Mouse (Mus musculus) spleen, adult 2 months (tissue): ENCODE measurements around the gene Anks1. TPM values are rescaled to one million over a fixed set of nuclear protein-coding genes. Genes with fewer than 3 reads are reported as not detected.

Source experiments
- DNase-seq, 2 experiments: peaks; one replicate each; pipeline versions ENCODE4 v3.0.0 to v3.0.0-alpha.2; 2012 to 2021; ENCODE audit warnings: low spot score in 2 of 2, low read depth in 1 of 2
- H3K27ac ChIP-seq: fragments of 200-500 bp; 2 replicates; pipeline ENCODE4 v1.5.1; 2012; ENCODE audit warnings: low read length, inconsistent platforms; ENCODE audit not compliant: insufficient read depth
- H3K27me3 ChIP-seq: fragments of 200-500 bp; 2 replicates; pipeline ENCODE4 v1.6.1; 2012; ENCODE audit warnings: mild to moderate bottlenecking, moderate library complexity, low read length, inconsistent platforms; ENCODE audit not compliant: control insufficient read depth, insufficient read depth
- H3K36me3 ChIP-seq: fragments of 200-500 bp; 2 replicates; pipeline ENCODE4 v1.6.1; 2012; ENCODE audit warnings: mild to moderate bottlenecking, low read length, inconsistent platforms; ENCODE audit not compliant: control insufficient read depth, insufficient read depth
- H3K4me1 ChIP-seq: fragments of 200-500 bp; 2 replicates; pipeline ENCODE4 v1.6.1; 2011; ENCODE audit warnings: inconsistent platforms; ENCODE audit not compliant: control insufficient read depth, insufficient read depth, insufficient read length
- H3K4me3 ChIP-seq: fragments of 200-500 bp; 2 replicates; pipeline ENCODE4 v1.5.1; 2011; ENCODE audit warnings: mild to moderate bottlenecking, inconsistent platforms; ENCODE audit not compliant: insufficient read depth, insufficient read length; ENCODE audit errors: extremely low read depth
- CTCF ChIP-seq: fragments of 200-500 bp; IDR thresholded peaks from 2 replicates; pipeline ENCODE4 v1.5.1; 2011; ENCODE audit warnings: mild to moderate bottlenecking, inconsistent platforms; ENCODE audit not compliant: insufficient read depth, insufficient read length, insufficient replicate concordance; ENCODE audit errors: extremely low read depth
- POLR2A ChIP-seq: fragments of 200-500 bp; IDR thresholded peaks from 2 replicates; pipeline ENCODE4 v1.6.1; 2011; ENCODE audit warnings: low read depth, low read length, inconsistent platforms
- WGBS: fragments of 180-500 bp; shearing (Covaris S2); methylation state at CpG from one replicate; pipeline ENCODE4 v1.1.7; 2018; 5-methylcytosine and 5-hydroxymethylcytosine counted together
- polyA plus RNA-seq: library from polyadenylated mRNA; depleted of rRNA; stranded (reverse); fragments of >200 nt; gene quantifications from 2 replicates; pipeline ENCODE4 v1.2.3, GENCODE M21; 2012

Anks1 gene
- polyA plus RNA-seq, 1 experiment = 25.9 TPM

- TF ChIP-seq CTCF = no peak
- TF ChIP-seq POLR2A = no peak
- no peak for DNase-seq
- Histone ChIP-seq H3K27ac (no peak overlapping the region), H3K4me3 (no peak overlapping the region), H3K4me1 (no peaks in the 10 kb centered on the region), H3K27me3 (no peaks in the 10 kb centered on the region), H3K36me3 (peaks cover 8% of the 10 kb centered on the region)
- WGBS = 93% methylated on average over 14 of the region's 14 CpGs
These were observed 128.0 kb downstream of the Anks1 start for GRCm38 (mm10) chr17:28036813-28037756.

- Histone ChIP-seq H3K36me3 (peaks cover 12% of the 10 kb centered on the region), H3K27ac (no peak overlapping the region), H3K4me1 (no peaks in the 10 kb centered on the region), H3K4me3 (no peak overlapping the region), H3K27me3 (no peaks in the 10 kb centered on the region)
- TF ChIP-seq CTCF (no peak), POLR2A (no peak)
- 88% methylated on average over 16 of the region's 16 CpGs for WGBS
- DNase-seq = no peak
These were observed 131.5 kb downstream of the Anks1 start for GRCm38 (mm10) chr17:28040620-28041019.

GRCm38 (mm10) chr17:28041298-28041697 is 132.2 kb downstream of the Anks1 start:
- 97% methylated on average over 13 of the region's 13 CpGs for WGBS
- peaks cover 12% of the 10 kb centered on the region for H3K36me3 ChIP-seq

GRCm38 (mm10) chr17:28042299-28042771 is 133.2 kb downstream of the Anks1 start:
- no peak for DNase-seq
- Histone ChIP-seq H3K4me3 (no peak overlapping the region), H3K4me1 (no peaks in the 10 kb centered on the region), H3K27ac (no peak overlapping the region), H3K36me3 (peaks cover 12% of the 10 kb centered on the region), H3K27me3 (no peaks in the 10 kb centered on the region)
- no peak for TF ChIP-seq CTCF
- TF ChIP-seq POLR2A = no peak
- WGBS = 88% methylated on average over 23 of the region's 23 CpGs

More at GRCm38 (mm10) chr17:28041298-28041697, 132.2 kb downstream of the Anks1 start:
- TF ChIP-seq POLR2A (no peak), CTCF (no peak)
- no peaks in the 10 kb centered on the region for H3K4me1 ChIP-seq
- no peaks in the 10 kb centered on the region for H3K27me3 ChIP-seq
- no peak for DNase-seq
- H3K27ac ChIP-seq = no peak overlapping the region
- no peak overlapping the region for H3K4me3 ChIP-seq

GRCm38 (mm10) chr17:28047017-28047416 is 137.9 kb downstream of the Anks1 start:
- WGBS = 95% methylated on average over 5 of the region's 5 CpGs
- TF ChIP-seq POLR2A = no peak
- no peak for TF ChIP-seq CTCF
- Histone ChIP-seq H3K4me3 (no peak overlapping the region), H3K4me1 (no peaks in the 10 kb centered on the region), H3K27ac (no peak overlapping the region), H3K36me3 (peaks cover 4% of the 10 kb centered on the region), H3K27me3 (no peaks in the 10 kb centered on the region)
- no peak for DNase-seq

GRCm38 (mm10) chr17:28047520-28047919 is 138.4 kb downstream of the Anks1 start:
- H3K4me1 ChIP-seq = no peaks in the 10 kb centered on the region
- H3K27ac ChIP-seq = no peak overlapping the region
- TF ChIP-seq POLR2A (no peak), CTCF (no peak)
- WGBS = 87% methylated on average over 5 of the region's 5 CpGs
- no peak for DNase-seq
- no peak overlapping the region for H3K4me3 ChIP-seq
- no peaks in the 10 kb centered on the region for H3K27me3 ChIP-seq
- H3K36me3 ChIP-seq = peaks cover 3% of the 10 kb centered on the region

GRCm38 (mm10) chr17:28048425-28048824 is 139.3 kb downstream of the Anks1 start:
- Histone ChIP-seq H3K27ac (no peak overlapping the region), H3K4me3 (no peak overlapping the region), H3K4me1 (no peaks in the 10 kb centered on the region), H3K27me3 (no peaks in the 10 kb centered on the region), H3K36me3 (peaks cover 6% of the 10 kb centered on the region)
- TF ChIP-seq POLR2A (no peak), CTCF (peak; percentile 76; the same call in 1 of the 2 replicates)
- peak in 1 of 2 experiments; percentile 15 for DNase-seq
- 62% methylated on average over 4 of the region's 4 CpGs for WGBS
